Mouse (Mus musculus): ENCODE measurements around the gene Uba7.

DNA sequence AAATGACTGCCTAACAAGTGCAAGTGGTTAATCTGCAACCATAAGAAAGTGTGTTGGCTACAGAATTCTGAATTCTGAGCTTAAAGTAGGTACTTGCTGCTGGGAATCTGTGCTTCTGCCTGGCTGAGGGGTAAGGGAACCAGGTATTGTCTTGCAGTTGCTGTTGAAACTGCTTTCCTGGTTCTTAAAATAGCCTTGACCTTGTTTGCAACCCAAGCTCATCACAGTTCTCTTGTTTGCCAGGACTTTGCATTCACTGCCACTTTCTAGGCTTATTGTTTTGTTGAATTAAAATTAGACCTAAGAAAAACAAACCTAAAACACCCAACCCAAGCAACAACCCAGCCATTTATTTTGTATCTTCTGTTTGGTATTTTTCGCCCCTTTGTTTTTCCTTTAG, 45.4 kb downstream of the Uba7 start:
- TF ChIP-seq CTCF (IDR thresholded peaks at IDR 0.05; ENCODE audit: control insufficient read depth, insufficient read depth, insufficient read length) = no peak
- TF ChIP-seq USF1 (IDR thresholded peaks at IDR 0.05; ENCODE audit: low read depth) = no peak
- no peak for TF ChIP-seq MYOD1 (IDR thresholded peaks at IDR 0.05; ENCODE audit: control insufficient read depth, insufficient read length, low read depth)
- TF ChIP-seq MYOG (IDR thresholded peaks at IDR 0.05; ENCODE audit: control insufficient read depth, extremely low read depth, insufficient read length) = no peak
- no peak for TF ChIP-seq MAX (IDR thresholded peaks at IDR 0.05)
- TF ChIP-seq CEBPB (IDR thresholded peaks at IDR 0.05; ENCODE audit: low read depth) = no peak
